Mouse (Mus musculus) neural tube, embryonic 11.5 days (tissue): ENCODE measurements at regions not wholly inside any gene's neighbourhood (a gene's known extent, or its start where the extent isn't known, plus 50 kb on each side); places are given as distances from the start of the nearest gene placed in this dataset.

Source experiments
- ATAC-seq: fragments of 200-750 bp; cut with Nextera tagmentation; 2 replicates; pipeline ENCODE4 v1.8.0; 2017; ENCODE audit warnings: moderate number of reproducible peaks, mild to moderate bottlenecking, moderate TSS enrichment, moderate library complexity; ENCODE audit not compliant: insufficient read depth, low FRiP score, low TSS enrichment
- DNase-seq: peaks from one replicate; pipeline ENCODE4 v3.0.0-alpha.2; 2015; ENCODE audit warnings: low spot score
- H3K27ac ChIP-seq: fragments of 300-500 bp; sonication (generic); 2 replicates; pipeline ENCODE4 v1.5.1; 2014; ENCODE audit warnings: low read depth, mild to moderate bottlenecking, low read length
- H3K27me3 ChIP-seq: fragments of 300-500 bp; sonication (generic); 2 replicates; pipeline ENCODE4 v1.6.1; 2014; ENCODE audit warnings: mild to moderate bottlenecking, low read length, mixed read lengths; ENCODE audit not compliant: control insufficient read depth, insufficient read depth
- H3K36me3 ChIP-seq: fragments of 300-500 bp; sonication (generic); 2 replicates; pipeline ENCODE4 v1.6.1; 2014; ENCODE audit warnings: mild to moderate bottlenecking, low read length, moderate library complexity, mixed read lengths; ENCODE audit not compliant: control insufficient read depth, insufficient read depth
- H3K4me1 ChIP-seq: fragments of 300-500 bp; sonication (generic); 2 replicates; pipeline ENCODE4 v1.6.1; 2014; ENCODE audit warnings: low read length, mixed read lengths; ENCODE audit not compliant: control insufficient read depth, insufficient read depth
- H3K4me2 ChIP-seq: fragments of 300-500 bp; sonication (generic); 2 replicates; pipeline ENCODE4 v1.6.1; 2014; ENCODE audit warnings: low read depth, mild to moderate bottlenecking, moderate library complexity
- H3K4me3 ChIP-seq: fragments of 300-500 bp; sonication (generic); 2 replicates; pipeline ENCODE4 v1.5.1; 2014; ENCODE audit warnings: low read depth, low read length
- H3K9ac ChIP-seq: fragments of 300-500 bp; sonication (generic); 2 replicates; pipeline ENCODE4 v1.6.1; 2014; ENCODE audit warnings: mild to moderate bottlenecking, low read length
- H3K9me3 ChIP-seq: fragments of 300-500 bp; sonication (generic); 2 replicates; pipeline ENCODE4 v1.6.1; 2016; ENCODE audit warnings: low read length; ENCODE audit not compliant: control insufficient read depth
- WGBS: fragments of 180-500 bp; shearing (Covaris S2); extraction: QIAGEN DNeasy Blood & Tissue Kit; methylation state at CpG from one replicate; pipeline ENCODE4 v1.1.7; 2014; 5-methylcytosine and 5-hydroxymethylcytosine counted together

- Histone ChIP-seq H3K4me1 (no peaks in the 10 kb centered on the region), H3K27me3 (no peaks in the 10 kb centered on the region), H3K36me3 (no peaks in the 10 kb centered on the region), H3K9me3 (no peaks in the 10 kb centered on the region), H3K4me2 (no peak overlapping the region), H3K9ac (no peak overlapping the region), H3K27ac (no peak overlapping the region), H3K4me3 (no peak overlapping the region)
- no peak for ATAC-seq
- DNase-seq, result no peak
- WGBS, result 93% methylated on average over 9 of the region's 9 CpGs
Measured at GRCm38 (mm10) chr2:131766500-131766899, 93.0 kb downstream of the Erv3 start.

GRCm38 (mm10) chr2:131761507-131761906 lies 98.0 kb downstream of the Erv3 start:
- no peaks in the 10 kb centered on the region for H3K9me3 ChIP-seq
- H3K4me1 ChIP-seq, result no peaks in the 10 kb centered on the region
- H3K36me3 ChIP-seq, result no peaks in the 10 kb centered on the region
- ATAC-seq, result no peak
- no peak overlapping the region for H3K27ac ChIP-seq
- H3K4me2 ChIP-seq, result no peak overlapping the region
- no peak overlapping the region for H3K9ac ChIP-seq
- no peak for DNase-seq
- H3K4me3 ChIP-seq, result no peak overlapping the region
- H3K27me3 ChIP-seq, result no peaks in the 10 kb centered on the region
- WGBS, result 82% methylated on average over 2 of the region's 2 CpGs

GRCm38 (mm10) chr2:131757183-131757903 lies 102.2 kb downstream of the Erv3 start:
- no peak overlapping the region for H3K27ac ChIP-seq
- DNase-seq, result no peak
- H3K9me3 ChIP-seq, result no peaks in the 10 kb centered on the region
- no peak overlapping the region for H3K4me3 ChIP-seq
- no peaks in the 10 kb centered on the region for H3K4me1 ChIP-seq
- H3K9ac ChIP-seq, result no peak overlapping the region
- H3K27me3 ChIP-seq, result no peaks in the 10 kb centered on the region
- no peak overlapping the region for H3K4me2 ChIP-seq
- H3K36me3 ChIP-seq, result no peaks in the 10 kb centered on the region
- 83% methylated on average over 7 of the region's 7 CpGs for WGBS
- no peak for ATAC-seq

- Histone ChIP-seq H3K4me1 (no peaks in the 10 kb centered on the region), H3K27ac (no peak overlapping the region), H3K9ac (no peak overlapping the region), H3K27me3 (no peaks in the 10 kb centered on the region), H3K9me3 (no peaks in the 10 kb centered on the region), H3K4me2 (no peak overlapping the region), H3K4me3 (no peak overlapping the region), H3K36me3 (no peaks in the 10 kb centered on the region)
- DNase-seq (no peak), ATAC-seq (no peak)
- 64% methylated on average over 2 of the region's 2 CpGs for WGBS
Measured at GRCm38 (mm10) chr2:131755107-131755506, 104.4 kb downstream of the Erv3 start.

GRCm38 (mm10) chr2:131753436-131753835 lies 106.1 kb downstream of the Erv3 start:
- H3K27ac ChIP-seq, result no peak overlapping the region
- DNase-seq (no peak), ATAC-seq (no peak)
- no peak overlapping the region for H3K9ac ChIP-seq
- no peaks in the 10 kb centered on the region for H3K36me3 ChIP-seq
- no peak overlapping the region for H3K4me2 ChIP-seq
- H3K4me1 ChIP-seq, result no peaks in the 10 kb centered on the region
- no peaks in the 10 kb centered on the region for H3K27me3 ChIP-seq
- no peak overlapping the region for H3K4me3 ChIP-seq
- H3K9me3 ChIP-seq, result no peaks in the 10 kb centered on the region
- 51% methylated on average over 2 of the region's 2 CpGs for WGBS

DNA sequence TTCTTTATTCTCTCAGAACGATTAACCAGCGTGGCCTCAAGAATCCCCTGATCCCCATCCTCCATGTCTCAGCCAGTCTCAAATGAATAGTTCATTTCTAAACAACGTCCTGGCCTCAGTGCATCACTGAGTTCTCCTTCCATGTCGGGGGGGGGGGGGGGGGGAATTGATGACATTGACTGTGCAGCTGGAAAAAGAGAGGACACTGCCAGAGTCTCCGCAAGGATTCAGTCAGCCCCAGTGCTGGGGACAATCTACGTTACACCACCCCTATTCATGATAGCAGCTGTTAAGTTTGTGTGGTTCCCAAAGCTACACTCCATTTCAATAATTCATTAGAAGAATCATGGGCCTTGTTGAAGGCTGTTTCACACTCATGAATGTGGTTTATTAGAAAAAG lies 108.9 kb downstream of the Erv3 start:
- Histone ChIP-seq H3K4me2 (no peak overlapping the region), H3K9me3 (no peaks in the 10 kb centered on the region), H3K27me3 (no peaks in the 10 kb centered on the region), H3K36me3 (no peaks in the 10 kb centered on the region), H3K4me3 (no peak overlapping the region), H3K27ac (no peak overlapping the region), H3K4me1 (no peaks in the 10 kb centered on the region), H3K9ac (no peak overlapping the region)
- DNase-seq, result no peak
- 57% methylated on average over 6 of the region's 6 CpGs for WGBS
- no peak for ATAC-seq

DNA sequence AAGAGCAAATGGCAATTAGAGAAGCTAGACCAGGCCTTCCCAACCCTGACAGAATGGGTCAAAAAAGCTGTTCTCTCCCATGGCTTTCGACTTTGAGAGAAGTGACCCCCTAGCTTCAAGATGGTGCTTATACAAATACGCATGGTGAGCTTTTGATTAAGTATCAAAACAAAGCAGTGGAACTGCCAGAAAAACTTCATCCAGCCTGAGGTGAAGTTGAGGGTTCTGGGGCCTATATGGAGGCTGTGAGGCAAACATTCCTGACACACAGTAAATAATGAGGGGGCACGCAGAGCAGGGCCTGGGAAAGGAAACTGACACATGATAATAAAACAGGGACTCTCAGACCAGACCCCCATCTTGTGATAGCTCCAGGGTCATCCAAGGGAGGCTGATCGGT lies 109.3 kb downstream of the Erv3 start:
- H3K9me3 ChIP-seq, result no peaks in the 10 kb centered on the region
- ATAC-seq (no peak), DNase-seq (no peak)
- H3K27me3 ChIP-seq, result no peaks in the 10 kb centered on the region
- 70% methylated on average over 4 of the region's 4 CpGs for WGBS
- no peaks in the 10 kb centered on the region for H3K36me3 ChIP-seq
- no peak overlapping the region for H3K27ac ChIP-seq
- H3K4me3 ChIP-seq, result no peak overlapping the region
- H3K4me1 ChIP-seq, result no peaks in the 10 kb centered on the region
- H3K9ac ChIP-seq, result no peak overlapping the region
- no peak overlapping the region for H3K4me2 ChIP-seq

GRCm38 (mm10) chr2:131749746-131750145 lies 109.8 kb downstream of the Erv3 start:
- Histone ChIP-seq H3K4me3 (no peak overlapping the region), H3K9me3 (no peaks in the 10 kb centered on the region), H3K27me3 (no peaks in the 10 kb centered on the region), H3K9ac (no peak overlapping the region), H3K4me1 (no peaks in the 10 kb centered on the region), H3K36me3 (no peaks in the 10 kb centered on the region), H3K4me2 (no peak overlapping the region), H3K27ac (no peak overlapping the region)
- 81% methylated on average over 3 of the region's 3 CpGs for WGBS
- no peak for DNase-seq
- no peak for ATAC-seq

GRCm38 (mm10) chr2:131748791-131749190 lies 110.8 kb downstream of the Erv3 start:
- Histone ChIP-seq H3K36me3 (no peaks in the 10 kb centered on the region), H3K9ac (no peak overlapping the region), H3K4me2 (no peak overlapping the region), H3K4me3 (no peak overlapping the region), H3K27me3 (no peaks in the 10 kb centered on the region), H3K9me3 (no peaks in the 10 kb centered on the region), H3K27ac (no peak overlapping the region), H3K4me1 (no peaks in the 10 kb centered on the region)
- 44% methylated on average over 10 of the region's 10 CpGs for WGBS
- DNase-seq, result no peak
- ATAC-seq, result no peak
